Mouse (Mus musculus): ENCODE data around the gene Cd300e. TPM values are rescaled to one million over a fixed set of nuclear protein-coding genes. Genes with fewer than 3 reads are reported as not detected.

Cd300e gene
- 0.59 TPM for polyA plus RNA-seq (2014; fragmentation: Illumina TruSeq; extraction: RNeasy Lipid Tissue Mini Kit (QIAGEN cat#74804); ENCODE audit: low replicate concordance)

DNA sequence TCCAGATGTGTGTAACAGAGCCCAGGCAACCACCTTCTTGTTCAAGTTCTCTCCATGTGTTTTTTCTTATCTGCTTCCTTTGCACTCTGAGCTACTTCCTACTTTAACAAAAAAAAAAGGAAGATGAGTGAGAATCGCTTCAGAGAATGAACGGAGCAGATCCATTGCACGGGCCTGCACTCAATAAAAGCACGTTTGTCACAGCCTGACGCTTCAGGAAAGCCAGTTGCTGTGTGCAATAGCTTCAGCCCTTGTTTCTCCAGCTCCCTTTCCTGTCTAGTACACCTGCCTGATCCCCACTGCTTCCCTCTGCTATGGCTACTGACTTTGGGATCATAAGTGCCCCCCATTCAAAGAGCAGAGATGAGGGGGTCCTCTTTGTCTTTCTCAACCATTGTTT lies at the start of gene Cd300e:
Gene Cd300e (minus strand): TSS at position 101 of the 400 bp plus-strand sequence.

GRCm38 (mm10) chr11:115091362-115091901 lies 29.5 kb upstream of the Cd300e start, which contains the start of gene Rab37:
Gene Rab37, plus strand, starts transcription at chr11:115091431.

GRCm38 (mm10) chr11:115048259-115048658 lies 13.7 kb downstream of the Cd300e start, which contains the start of gene Cd300ld3:
Gene Cd300ld3, minus strand, starts transcription at chr11:115048409.

GRCm38 (mm10) chr11:115037669-115038068 lies 24.3 kb downstream of the Cd300e start, which contains the start of gene Cd300ld5:
Gene Cd300ld5, minus strand, starts transcription at chr11:115037769.

DNA sequence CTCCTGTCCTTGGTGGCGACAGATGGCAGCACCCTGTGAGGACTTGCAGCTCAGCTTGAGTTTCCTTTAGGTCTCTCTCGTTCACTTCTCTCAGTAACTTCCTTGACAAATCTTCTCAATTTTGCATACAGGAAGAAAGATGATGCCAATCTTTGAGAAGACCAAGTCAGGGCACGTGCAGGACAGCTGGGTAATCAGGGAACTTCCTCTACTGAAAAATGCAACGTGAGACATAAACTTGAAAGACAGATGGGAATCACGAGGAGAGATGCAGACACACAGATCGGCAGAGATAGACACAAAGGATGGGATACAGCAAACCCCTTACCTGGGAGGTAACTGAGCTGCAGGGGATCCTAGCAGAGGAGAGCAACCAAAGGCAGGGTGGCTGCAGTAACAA lies 35.1 kb downstream of the Cd300e start, which contains the start of gene Cd300ld4:
Gene Cd300ld4 (minus strand): TSS at position 101 of the 400 bp plus-strand sequence.

GRCm38 (mm10) chr11:115016093-115016492 lies 45.9 kb downstream of the Cd300e start, which contains the start of gene Cd300ld2:
Gene Cd300ld2, minus strand, starts transcription at chr11:115016193.

Other genes with a start within 250 kb of the Cd300e start
- gene Gprc5c, start 211.0 kb downstream of the Cd300e start, polyA plus RNA-seq (2014; fragmentation: Illumina TruSeq; extraction: RNeasy Lipid Tissue Mini Kit (QIAGEN cat#74804); ENCODE audit: low replicate concordance) = 0.33 TPM
- gene Cd300a, start 172.1 kb downstream of the Cd300e start, polyA plus RNA-seq (2014; fragmentation: Illumina TruSeq; extraction: RNeasy Lipid Tissue Mini Kit (QIAGEN cat#74804); ENCODE audit: low replicate concordance) = 6.1 TPM
- gene Cd300lb, start 127.8 kb downstream of the Cd300e start, polyA plus RNA-seq (2014; fragmentation: Illumina TruSeq; extraction: RNeasy Lipid Tissue Mini Kit (QIAGEN cat#74804); ENCODE audit: low replicate concordance) = not detected
- not detected for gene Cd300c, start 93.0 kb downstream of the Cd300e start, polyA plus RNA-seq (2014; fragmentation: Illumina TruSeq; extraction: RNeasy Lipid Tissue Mini Kit (QIAGEN cat#74804); ENCODE audit: low replicate concordance)
- 1.8 TPM for gene Cd300ld, start 72.3 kb downstream of the Cd300e start, polyA plus RNA-seq (2014; fragmentation: Illumina TruSeq; extraction: RNeasy Lipid Tissue Mini Kit (QIAGEN cat#74804); ENCODE audit: low replicate concordance)
- gene Cd300c2, start 60.3 kb downstream of the Cd300e start, polyA plus RNA-seq (2014; fragmentation: Illumina TruSeq; extraction: RNeasy Lipid Tissue Mini Kit (QIAGEN cat#74804); ENCODE audit: low replicate concordance) = 0.67 TPM
- not detected for gene Cd300ld2, start 46.0 kb downstream of the Cd300e start, polyA plus RNA-seq (2014; fragmentation: Illumina TruSeq; extraction: RNeasy Lipid Tissue Mini Kit (QIAGEN cat#74804); ENCODE audit: low replicate concordance)
- not detected for gene Cd300ld4, start 35.2 kb downstream of the Cd300e start, polyA plus RNA-seq (2014; fragmentation: Illumina TruSeq; extraction: RNeasy Lipid Tissue Mini Kit (QIAGEN cat#74804); ENCODE audit: low replicate concordance)
- gene Cd300ld5, start 24.4 kb downstream of the Cd300e start, polyA plus RNA-seq (2014; fragmentation: Illumina TruSeq; extraction: RNeasy Lipid Tissue Mini Kit (QIAGEN cat#74804); ENCODE audit: low replicate concordance) = not detected
- gene Cd300ld3, start 13.8 kb downstream of the Cd300e start, polyA plus RNA-seq (2014; fragmentation: Illumina TruSeq; extraction: RNeasy Lipid Tissue Mini Kit (QIAGEN cat#74804); ENCODE audit: low replicate concordance) = not detected
- 1.3 TPM for gene Rab37, start 29.3 kb upstream of the Cd300e start, polyA plus RNA-seq (2014; fragmentation: Illumina TruSeq; extraction: RNeasy Lipid Tissue Mini Kit (QIAGEN cat#74804); ENCODE audit: low replicate concordance)
- gene Cd300lf, start 71.8 kb upstream of the Cd300e start, polyA plus RNA-seq (2014; fragmentation: Illumina TruSeq; extraction: RNeasy Lipid Tissue Mini Kit (QIAGEN cat#74804); ENCODE audit: low replicate concordance) = 3.8 TPM
- 85.9 TPM for gene Slc9a3r1, start 101.2 kb upstream of the Cd300e start, polyA plus RNA-seq (2014; fragmentation: Illumina TruSeq; extraction: RNeasy Lipid Tissue Mini Kit (QIAGEN cat#74804); ENCODE audit: low replicate concordance)
- gene Tmem104, start 125.3 kb upstream of the Cd300e start, polyA plus RNA-seq (2014; fragmentation: Illumina TruSeq; extraction: RNeasy Lipid Tissue Mini Kit (QIAGEN cat#74804); ENCODE audit: low replicate concordance) = 0.26 TPM
- not detected for gene Nat9, start 125.7 kb upstream of the Cd300e start, polyA plus RNA-seq (2014; fragmentation: Illumina TruSeq; extraction: RNeasy Lipid Tissue Mini Kit (QIAGEN cat#74804); ENCODE audit: low replicate concordance)
- not detected for gene Grin2c, start 205.1 kb upstream of the Cd300e start, polyA plus RNA-seq (2014; fragmentation: Illumina TruSeq; extraction: RNeasy Lipid Tissue Mini Kit (QIAGEN cat#74804); ENCODE audit: low replicate concordance)
- gene Fdxr, start 214.9 kb upstream of the Cd300e start, polyA plus RNA-seq (2014; fragmentation: Illumina TruSeq; extraction: RNeasy Lipid Tissue Mini Kit (QIAGEN cat#74804); ENCODE audit: low replicate concordance) = 2.0 TPM
- 1.4 TPM for gene Fads6, start 235.5 kb upstream of the Cd300e start, polyA plus RNA-seq (2014; fragmentation: Illumina TruSeq; extraction: RNeasy Lipid Tissue Mini Kit (QIAGEN cat#74804); ENCODE audit: low replicate concordance)
- gene Otop2, start 245.0 kb upstream of the Cd300e start, polyA plus RNA-seq (2014; fragmentation: Illumina TruSeq; extraction: RNeasy Lipid Tissue Mini Kit (QIAGEN cat#74804); ENCODE audit: low replicate concordance) = not detected